Mouse (Mus musculus): Measurements from ENCODE around the gene Musk.
"Not testable (repeated sequence)": the region's sequence is repeated elsewhere in the genome, so short reads cannot be mapped to it uniquely, and the experiment has no call there.

Musk gene

GRCm38 (mm10) chr4:58285687-58286086 is at the start of gene Musk:
Gene Musk (plus strand): TSS chr4:58285960.
- no peak for DNase-seq

GRCm38 (mm10) chr4:58240416-58240815 is 45.3 kb upstream of the Musk start:
- DNase-seq, result no peak

DNA sequence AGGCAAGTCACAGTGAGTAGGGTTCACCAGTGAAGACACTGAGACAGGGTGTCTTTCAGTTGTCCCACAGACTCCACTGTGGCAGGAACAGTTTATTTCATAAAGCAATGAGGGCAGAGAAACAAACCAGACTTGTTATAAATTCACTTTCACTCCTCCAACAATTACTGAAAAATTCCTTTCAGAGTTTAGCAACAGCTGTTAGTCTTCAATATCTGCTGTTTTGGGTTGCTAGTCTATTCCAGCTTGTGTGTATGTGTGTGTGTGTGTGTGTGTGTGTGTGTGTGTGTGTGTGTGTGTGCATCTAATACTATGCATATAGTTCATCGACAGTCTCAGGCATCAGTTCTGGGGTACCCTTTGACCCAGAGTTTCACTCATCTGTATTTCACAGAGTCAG is 40.2 kb upstream of the Musk start:
- no peak for DNase-seq

DNA sequence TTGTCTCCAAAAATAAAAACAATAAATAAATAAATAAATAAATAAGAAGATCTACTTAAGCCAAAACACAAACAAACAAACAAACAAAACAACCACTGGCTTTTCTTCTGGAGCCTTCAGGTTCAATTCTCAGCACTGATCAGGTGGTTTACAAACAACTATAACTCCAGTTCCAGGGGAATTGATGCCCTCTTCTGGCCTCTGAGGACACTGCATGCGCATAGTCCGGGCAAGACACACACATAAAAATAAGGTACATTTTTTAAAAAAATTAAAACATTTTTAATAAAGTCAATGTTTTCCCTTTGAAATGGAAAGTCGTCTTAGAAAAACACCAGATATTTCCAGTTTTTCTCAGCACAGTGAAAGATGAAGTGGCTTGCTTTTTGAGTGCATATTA is 33.4 kb upstream of the Musk start:
- DNase-seq, result peak; percentile 11

- DNase-seq, result peak; percentile 10
These were observed 32.4 kb upstream of the Musk start for GRCm38 (mm10) chr4:58253410-58253809.

- not testable (repeated sequence) for DNase-seq
These were observed 25.0 kb upstream of the Musk start for GRCm38 (mm10) chr4:58260767-58261166.

- no peak for DNase-seq
These were observed 19.5 kb upstream of the Musk start for GRCm38 (mm10) chr4:58266294-58266693.

- DNase-seq, result no peak
These were observed 16.7 kb upstream of the Musk start for GRCm38 (mm10) chr4:58268897-58269542.

- DNase-seq, result no peak
These were observed 15.8 kb upstream of the Musk start for GRCm38 (mm10) chr4:58269961-58270360.

DNA sequence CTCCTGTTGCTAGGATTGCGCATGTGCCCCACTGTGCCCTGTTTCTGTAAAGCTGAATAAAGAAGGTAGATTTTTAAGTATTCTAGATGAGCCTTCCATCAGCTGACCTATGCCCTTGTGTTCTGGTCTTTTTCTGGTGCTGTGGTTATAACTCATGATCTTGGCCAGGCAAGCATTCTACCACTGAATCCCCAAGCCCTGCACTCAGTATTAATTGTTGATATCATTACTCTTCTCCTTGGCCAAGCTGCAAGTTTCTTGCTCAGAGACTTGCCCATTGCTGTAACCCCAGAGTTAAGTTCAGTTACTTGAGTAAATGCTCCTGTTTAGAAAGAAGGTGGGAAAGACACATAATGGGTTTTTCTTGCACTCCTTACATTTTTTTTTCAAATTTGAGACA is 14.8 kb upstream of the Musk start:
- no peak for DNase-seq

DNA sequence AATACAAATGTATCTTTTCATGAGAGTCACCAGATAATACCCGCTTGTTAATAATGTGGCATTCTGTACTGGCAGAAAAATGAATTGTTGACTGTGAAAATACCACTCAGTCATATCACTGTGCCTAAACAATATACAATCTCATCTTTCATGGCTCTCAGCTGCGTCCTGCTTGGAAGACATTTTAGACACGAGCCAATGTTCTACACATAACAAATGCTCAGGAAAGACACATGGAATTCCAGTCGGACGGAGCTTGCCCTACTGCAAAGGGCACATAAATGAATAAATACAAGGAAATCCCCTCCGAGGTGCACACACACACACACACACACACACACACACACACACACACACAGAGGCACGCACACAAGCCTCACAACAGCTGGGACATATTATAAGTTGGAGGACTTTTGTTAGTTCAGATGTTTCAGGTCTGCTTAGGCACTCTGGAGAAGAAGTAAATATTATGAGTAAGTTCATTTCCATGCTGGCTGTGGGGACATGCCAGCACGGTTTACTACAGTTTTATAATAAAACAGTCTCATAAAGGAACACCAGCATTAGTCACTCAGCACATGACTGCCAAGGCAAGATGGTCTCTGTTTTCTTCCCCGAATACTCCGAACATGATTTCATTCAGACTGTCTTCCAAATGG is 14.1 kb upstream of the Musk start:
- no peak for DNase-seq

- no peak for DNase-seq
These were observed 10.4 kb upstream of the Musk start for GRCm38 (mm10) chr4:58275261-58275895.

DNA sequence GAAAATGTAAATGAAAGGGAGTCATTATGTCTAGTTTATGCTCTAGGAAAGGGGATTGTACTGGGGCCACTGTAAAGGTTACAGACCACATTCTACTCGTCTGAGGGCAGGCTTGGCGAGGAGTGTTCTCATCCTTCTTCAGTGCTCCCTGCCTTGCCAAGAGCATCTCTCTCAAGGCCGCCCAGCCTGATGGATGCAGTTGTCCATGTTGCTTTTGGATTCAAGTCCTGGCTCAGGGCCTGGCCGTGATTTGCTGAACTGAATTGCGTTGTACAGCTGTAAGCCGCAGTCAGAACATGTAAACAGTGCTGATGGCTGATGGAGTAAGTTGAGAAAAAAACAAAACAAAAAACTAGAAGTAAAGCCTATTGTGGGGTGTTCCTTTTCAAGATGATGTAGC is 7.4 kb upstream of the Musk start:
- no peak for DNase-seq

GRCm38 (mm10) chr4:58280121-58280520 is 5.6 kb upstream of the Musk start:
- no peak for DNase-seq

- no peak for DNase-seq
These were observed 769 bp downstream of the Musk start for GRCm38 (mm10) chr4:58286368-58287090.

DNA sequence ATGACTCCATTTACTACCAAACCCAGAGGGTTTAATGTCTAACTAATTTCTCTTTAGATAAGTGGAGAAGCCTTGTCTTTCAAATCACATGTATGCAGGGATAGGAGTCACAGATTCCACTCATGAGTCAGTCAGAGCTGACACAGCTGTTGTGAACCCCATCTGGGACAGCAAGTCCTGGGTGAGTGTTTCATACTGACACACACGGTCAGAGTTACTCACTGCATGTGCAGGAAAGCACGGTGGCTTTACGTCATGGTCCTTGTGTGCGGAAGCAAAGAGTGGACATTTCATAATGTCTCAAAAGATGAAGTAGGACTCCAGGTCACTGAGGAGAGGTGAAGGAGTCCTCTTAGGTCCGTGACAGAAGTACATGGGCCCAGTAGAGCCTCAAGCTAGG is 3.0 kb downstream of the Musk start:
- DNase-seq, result no peak

DNA sequence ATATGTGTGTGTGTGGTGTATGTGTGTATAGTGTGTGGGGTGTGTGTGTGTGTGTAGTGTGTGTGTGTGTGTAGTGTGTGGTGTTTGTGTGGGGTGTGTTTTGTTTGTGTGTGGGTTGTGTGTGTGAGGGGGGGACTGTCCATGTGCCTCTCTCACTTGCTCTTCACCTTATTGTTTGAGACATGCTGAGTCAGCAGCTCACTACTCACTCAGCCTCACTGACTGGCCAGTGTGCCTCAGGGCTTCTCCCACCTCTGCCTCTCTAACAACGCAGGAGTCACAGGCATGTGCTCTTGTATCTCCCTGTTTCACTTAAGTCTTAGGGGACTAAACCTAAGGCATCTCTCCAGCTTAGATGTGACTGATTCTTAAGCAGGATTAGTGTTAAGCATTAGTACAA is 6.1 kb downstream of the Musk start:
- DNase-seq, result no peak

DNA sequence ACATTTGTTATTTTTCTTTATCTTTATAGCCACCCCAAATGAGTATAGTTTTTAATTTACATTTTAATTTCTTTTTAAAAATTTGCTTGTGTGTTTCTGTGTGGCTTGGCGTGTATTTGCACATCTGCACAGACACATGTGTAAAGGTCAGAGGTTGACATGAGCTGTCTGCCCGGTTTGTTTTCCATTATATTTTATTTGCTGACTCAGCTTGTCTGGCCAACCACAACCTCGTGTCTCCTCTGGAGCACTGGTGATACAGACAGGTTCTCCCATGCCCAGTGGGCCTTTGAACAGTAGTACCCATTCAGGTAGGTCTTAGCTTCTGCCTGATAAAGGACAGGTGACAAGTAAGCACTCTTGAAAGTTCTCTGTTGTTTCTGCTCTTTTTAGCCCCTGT is 7.3 kb downstream of the Musk start:
- DNase-seq, result no peak

DNA sequence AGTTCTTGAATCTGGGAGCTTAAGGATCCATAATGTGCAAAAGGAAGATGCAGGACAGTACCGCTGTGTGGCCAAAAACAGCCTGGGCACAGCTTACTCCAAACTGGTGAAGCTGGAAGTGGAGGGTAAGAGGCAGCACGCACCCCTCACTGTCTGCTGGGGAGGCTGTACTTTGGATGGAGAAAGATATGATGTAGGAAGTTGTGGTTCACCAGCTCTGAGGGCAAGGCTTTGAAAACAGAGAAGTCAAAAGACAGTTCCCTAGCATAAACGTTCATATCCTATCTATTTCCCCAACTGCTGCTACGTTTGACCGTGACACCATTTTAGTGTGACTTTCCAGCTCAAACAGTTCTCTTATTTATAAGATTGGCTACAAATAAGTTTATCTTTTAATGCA is 18.1 kb downstream of the Musk start:
- no peak for DNase-seq

DNA sequence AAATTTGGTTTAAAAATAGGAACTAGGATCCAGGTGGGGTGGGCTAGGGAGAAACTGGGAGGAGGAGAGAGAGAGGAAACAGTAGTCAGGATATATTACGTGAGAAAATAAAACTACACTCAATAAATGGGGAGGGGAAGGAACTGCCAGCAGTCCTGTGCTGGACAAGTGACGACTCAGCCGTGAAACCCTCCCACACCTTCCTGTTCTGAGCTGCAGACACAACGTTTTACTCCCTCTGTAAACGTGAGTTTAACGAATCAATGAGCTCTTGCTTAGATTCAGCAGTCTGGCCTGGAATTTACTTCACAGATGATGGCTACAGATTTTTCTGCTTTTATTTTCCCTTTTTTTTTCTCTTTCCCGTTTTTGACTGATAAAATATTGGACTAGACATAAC is 18.8 kb downstream of the Musk start:
- DNase-seq, result no peak

DNA sequence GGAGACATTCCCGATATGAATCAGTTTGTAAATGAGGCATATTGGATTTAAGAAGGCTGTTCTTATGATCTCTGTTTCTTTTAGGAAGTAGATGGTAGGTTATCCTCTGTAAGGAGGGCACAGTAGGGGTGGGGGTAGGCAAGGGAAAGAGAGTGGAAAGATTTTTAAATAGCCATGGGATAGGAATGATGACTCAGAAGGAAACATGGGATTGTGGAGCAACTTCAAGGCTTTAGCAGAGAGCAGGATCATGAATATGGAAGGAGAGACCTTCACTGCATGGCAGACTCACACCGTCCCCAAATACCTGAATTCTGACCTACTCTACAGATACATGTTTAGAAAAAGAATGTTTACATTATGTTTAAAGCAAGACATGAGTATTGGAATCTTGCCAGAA is 21.7 kb downstream of the Musk start:
- DNase-seq, result no peak

DNA sequence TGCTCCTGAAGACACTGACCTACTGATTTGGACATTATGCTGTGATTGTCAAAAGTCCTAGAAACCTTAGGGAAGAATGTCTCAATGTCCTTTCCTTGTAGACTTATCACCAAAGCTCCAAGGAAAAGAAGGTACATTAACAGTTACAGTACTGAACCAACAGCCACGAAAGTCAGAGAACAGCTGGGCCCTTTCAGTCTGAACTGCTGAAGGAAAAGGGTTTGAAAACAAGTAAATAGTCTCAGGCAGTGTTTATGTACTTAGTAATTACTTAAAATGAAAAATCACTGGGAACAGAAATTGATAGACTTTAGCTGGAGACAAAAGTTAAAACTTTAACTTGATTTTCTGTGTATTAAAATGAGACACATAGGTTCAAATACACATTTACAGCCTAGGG is 27.6 kb downstream of the Musk start:
- no peak for DNase-seq

DNA sequence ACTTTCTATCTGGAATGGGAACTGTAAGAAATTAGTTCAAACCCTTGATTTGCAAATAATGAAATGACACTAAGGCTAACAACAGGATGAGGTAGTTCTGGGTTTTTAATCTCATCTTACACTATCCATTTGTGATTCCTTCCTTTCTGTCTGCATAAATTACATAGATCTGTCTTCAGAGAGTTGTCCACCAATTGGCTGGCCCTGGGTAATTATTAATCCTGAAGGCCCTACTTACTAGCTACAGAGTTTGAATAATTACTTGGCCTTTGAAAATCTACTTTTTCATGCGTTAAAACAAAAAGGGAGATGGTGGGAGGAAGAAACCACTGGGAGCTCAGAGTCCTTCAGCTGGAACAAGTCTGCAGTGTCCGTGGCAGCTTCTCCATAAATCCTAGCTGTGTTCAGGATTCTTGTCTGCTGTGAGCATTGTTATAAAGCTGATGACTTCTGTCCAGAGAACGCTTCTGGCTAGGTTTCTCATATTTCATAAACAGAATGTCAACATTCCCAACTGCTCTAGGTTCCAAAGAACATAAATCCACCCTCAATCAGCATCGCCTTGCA is 29.3 kb downstream of the Musk start:
- DNase-seq, result no peak

GRCm38 (mm10) chr4:58317536-58317935 is 31.8 kb downstream of the Musk start:
- DNase-seq, result no peak
